Mouse (Mus musculus) stomach, embryonic 15.5 days (tissue): Measurements from ENCODE around the gene Sept11. TPM values are rescaled to one million over a fixed set of nuclear protein-coding genes. Genes with fewer than 3 reads are reported as not detected.

Experiments used
- ATAC-seq: fragments of 200-750 bp; cut with Nextera tagmentation; 2 replicates; pipeline ENCODE4 v1.8.0; 2017; ENCODE audit warnings: low read depth, moderate number of reproducible peaks, moderate TSS enrichment; ENCODE audit not compliant: insufficient read depth, low FRiP score
- H3K27ac ChIP-seq: fragments of 300-500 bp; sonication (generic); 2 replicates; pipeline ENCODE4 v1.5.1; 2015; ENCODE audit warnings: mild to moderate bottlenecking, inconsistent platforms
- H3K27me3 ChIP-seq: fragments of 300-500 bp; sonication (generic); replicated peaks from 2 replicates; pipeline ENCODE4 v1.6.1; 2015; ENCODE audit warnings: inconsistent platforms
- H3K36me3 ChIP-seq: fragments of 300-500 bp; sonication (generic); 2 replicates; pipeline ENCODE4 v1.6.1; 2015; ENCODE audit warnings: inconsistent platforms
- H3K4me1 ChIP-seq: fragments of 300-500 bp; sonication (generic); 2 replicates; pipeline ENCODE4 v1.6.1; 2015; ENCODE audit warnings: inconsistent platforms
- H3K4me2 ChIP-seq: fragments of 300-500 bp; sonication (generic); 2 replicates; pipeline ENCODE4 v1.6.1; 2015; ENCODE audit warnings: mild to moderate bottlenecking, inconsistent platforms
- H3K4me3 ChIP-seq: fragments of 300-500 bp; sonication (generic); replicated peaks from 2 replicates; pipeline ENCODE4 v1.5.1; 2015; ENCODE audit warnings: inconsistent platforms
- H3K9ac ChIP-seq: fragments of 300-500 bp; sonication (generic); 2 replicates; pipeline ENCODE4 v1.6.1; 2015; ENCODE audit warnings: inconsistent platforms
- H3K9me3 ChIP-seq: fragments of 300-500 bp; sonication (generic); 2 replicates; pipeline ENCODE4 v1.6.1; 2016; ENCODE audit warnings: inconsistent platforms
- WGBS: fragments of 180-500 bp; shearing (Covaris S2); methylation state at CpG from one replicate; pipeline ENCODE4 v1.1.7; 2015; 5-methylcytosine and 5-hydroxymethylcytosine counted together
- polyA plus RNA-seq: library from polyadenylated mRNA; unstranded; fragments of >200 nt; fragmentation: Nextera tagmentation; extraction: Ambion mirVana; gene quantifications from 2 replicates; pipeline ENCODE4 v1.2.1, GENCODE M21; 2015

Sept11 gene
- polyA plus RNA-seq, 1 experiment from 2014 or later, result 141 TPM

DNA sequence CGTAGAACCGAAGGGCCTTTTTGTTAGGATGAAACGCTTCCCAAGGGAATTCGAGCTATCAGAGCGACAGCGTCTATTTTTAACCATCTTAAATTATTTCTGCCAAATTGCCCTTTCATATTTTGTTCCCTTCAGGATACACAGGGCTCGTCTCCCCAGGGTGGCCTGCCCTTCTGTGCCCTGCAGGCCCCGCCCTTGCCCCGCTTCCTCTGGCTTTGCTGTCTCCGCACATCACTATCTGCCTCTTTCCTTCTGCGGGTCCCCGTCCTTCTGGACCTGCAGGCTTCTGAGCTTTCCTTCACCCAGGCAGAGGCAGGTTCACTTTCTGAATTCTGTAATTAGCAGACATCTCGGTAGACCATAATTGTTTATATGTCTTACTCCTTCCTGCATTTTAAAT is 22.6 kb downstream of the Sept11 start:
- H3K4me1 ChIP-seq, result peaks cover 11% of the 10 kb centered on the region

DNA sequence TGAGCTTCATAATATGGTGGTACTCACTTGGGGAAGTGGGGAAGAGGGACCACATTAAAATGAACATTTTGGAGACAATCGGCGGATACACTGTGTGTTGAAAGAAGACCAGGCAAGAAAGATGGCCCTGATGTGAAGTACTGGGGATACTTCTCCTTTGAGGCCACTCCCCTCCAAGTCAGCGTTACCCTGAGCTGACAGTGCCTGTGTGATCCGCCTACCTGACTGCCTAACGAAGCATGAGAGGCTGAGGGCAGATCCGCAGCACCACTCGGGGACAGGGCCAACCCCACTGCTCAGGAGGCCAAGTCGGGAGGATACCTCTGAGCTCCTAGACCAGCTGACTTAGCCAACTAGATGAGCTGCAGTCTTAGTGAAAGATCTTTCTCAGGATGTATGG is 24.4 kb downstream of the Sept11 start:
- 91% methylated on average over 8 of the region's 8 CpGs for WGBS
- no peaks in the 10 kb centered on the region for H3K36me3 ChIP-seq
- no peak overlapping the region for H3K9ac ChIP-seq
- no peak overlapping the region for H3K4me3 ChIP-seq
- no peak for ATAC-seq
- no peak overlapping the region for H3K27ac ChIP-seq
- H3K4me2 ChIP-seq, result no peak overlapping the region
- no peaks in the 10 kb centered on the region for H3K27me3 ChIP-seq
- no peaks in the 10 kb centered on the region for H3K9me3 ChIP-seq
- H3K4me1 ChIP-seq, result peaks cover 19% of the 10 kb centered on the region

More for the DNA sequence above, 22.6 kb downstream of the Sept11 start:
- 75% methylated on average over 13 of the region's 13 CpGs for WGBS
- Histone ChIP-seq H3K4me3 (no peak overlapping the region), H3K36me3 (no peaks in the 10 kb centered on the region), H3K27ac (0 out of 2 replicates have a peak overlapping the region, but pooled peaks have one; percentile 4), H3K27me3 (no peaks in the 10 kb centered on the region), H3K9me3 (no peaks in the 10 kb centered on the region), H3K9ac (no peak overlapping the region), H3K4me2 (no peak overlapping the region)
- ATAC-seq, result no peak

GRCm38 (mm10) chr5:93121660-93122059 is 28.4 kb downstream of the Sept11 start:
- Histone ChIP-seq H3K4me2 (no peak overlapping the region), H3K27me3 (no peaks in the 10 kb centered on the region), H3K4me3 (no peak overlapping the region), H3K9ac (no peak overlapping the region), H3K9me3 (no peaks in the 10 kb centered on the region), H3K27ac (no peak overlapping the region), H3K36me3 (no peaks in the 10 kb centered on the region), H3K4me1 (peaks cover 37% of the 10 kb centered on the region)
- peak; percentile 13; the same call in 1 of the 2 replicates for ATAC-seq
- WGBS, result 55% methylated on average over 8 of the region's 8 CpGs

GRCm38 (mm10) chr5:93124031-93124826 is 31.0 kb downstream of the Sept11 start:
- Histone ChIP-seq H3K36me3 (no peaks in the 10 kb centered on the region), H3K4me2 (no peak overlapping the region), H3K27ac (peak overlapping the region; percentile 55), H3K4me1 (peaks cover 59% of the 10 kb centered on the region), H3K27me3 (no peaks in the 10 kb centered on the region), H3K9me3 (no peaks in the 10 kb centered on the region), H3K9ac (no peak overlapping the region), H3K4me3 (no peak overlapping the region)
- 0 out of 2 replicates have a peak, but pooled peaks have one; percentile 32 for ATAC-seq
- WGBS, result 37% methylated on average over 9 of the region's 9 CpGs

DNA sequence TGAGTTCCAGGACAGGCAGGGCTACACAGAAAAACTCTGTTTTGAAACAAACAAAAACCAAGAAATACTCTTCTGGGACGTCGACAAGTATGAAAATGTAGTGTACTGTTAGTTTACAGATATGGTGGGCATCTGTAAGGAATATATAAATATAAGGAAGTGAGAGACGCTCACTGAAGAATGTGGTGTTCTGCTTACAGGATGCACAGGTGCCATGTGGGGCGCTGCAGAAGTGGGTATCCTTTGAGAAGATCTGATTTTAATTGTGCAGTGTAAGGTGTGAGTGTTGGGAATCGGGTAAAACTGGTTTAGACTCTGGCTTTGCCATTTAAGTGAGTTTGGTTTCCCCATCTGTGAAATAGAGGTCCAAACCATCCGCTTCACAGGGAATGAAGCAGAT is 32.1 kb downstream of the Sept11 start:
- Histone ChIP-seq H3K27ac (no peak overlapping the region), H3K4me1 (peaks cover 68% of the 10 kb centered on the region), H3K4me2 (no peak overlapping the region), H3K9ac (no peak overlapping the region), H3K36me3 (no peaks in the 10 kb centered on the region), H3K27me3 (no peaks in the 10 kb centered on the region), H3K4me3 (no peak overlapping the region), H3K9me3 (no peaks in the 10 kb centered on the region)
- 88% methylated on average over 6 of the region's 6 CpGs for WGBS
- ATAC-seq, result no peak

DNA sequence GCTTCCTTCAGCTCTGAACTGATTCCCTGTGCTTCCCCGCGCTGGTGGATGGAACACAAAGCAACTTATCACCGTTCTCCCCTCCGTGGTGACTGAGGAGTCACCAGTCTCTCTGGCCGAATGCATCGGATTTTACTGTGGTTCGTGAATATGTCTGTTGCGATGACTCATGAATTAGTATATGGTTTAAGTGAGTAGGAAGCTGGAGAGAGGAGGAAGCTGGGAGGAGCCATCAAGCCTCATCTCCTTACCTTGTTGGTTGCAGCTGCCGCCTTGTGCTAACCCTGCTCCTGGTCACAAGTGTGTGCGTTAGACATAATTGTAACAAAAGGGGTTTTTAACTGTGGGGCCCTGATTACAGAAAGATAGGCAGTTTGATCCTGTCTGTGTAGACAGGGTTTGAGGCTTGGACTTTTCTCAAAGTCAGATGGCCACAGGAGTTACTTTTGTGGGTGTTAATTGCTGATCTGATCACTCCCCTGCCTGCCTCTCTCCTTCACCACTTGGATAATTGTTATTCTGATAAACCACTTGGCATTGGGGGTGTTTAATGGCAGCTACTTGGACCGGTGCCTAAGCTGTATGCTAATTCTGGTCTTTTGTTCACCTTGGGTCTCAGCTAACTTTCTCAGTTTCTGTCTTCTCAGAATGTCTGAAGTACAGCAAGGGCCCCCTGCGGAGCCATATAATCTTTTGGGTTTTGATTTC is 33.1 kb downstream of the Sept11 start:
- H3K9me3 ChIP-seq, result no peaks in the 10 kb centered on the region
- no peaks in the 10 kb centered on the region for H3K27me3 ChIP-seq
- peaks cover 68% of the 10 kb centered on the region for H3K4me1 ChIP-seq
- no peak overlapping the region for H3K9ac ChIP-seq
- H3K27ac ChIP-seq, result no peak overlapping the region; the same call in 1 of the 2 replicates
- no peak overlapping the region for H3K4me3 ChIP-seq
- no peak for ATAC-seq
- no peaks in the 10 kb centered on the region for H3K36me3 ChIP-seq
- WGBS, result 53% methylated on average over 12 of the region's 12 CpGs
- H3K4me2 ChIP-seq, result no peak overlapping the region

- Histone ChIP-seq H3K27me3 (no peaks in the 10 kb centered on the region), H3K27ac (peak overlapping the region; percentile 45; the same call in 1 of the 2 replicates), H3K4me3 (no peak overlapping the region), H3K4me2 (no peak overlapping the region), H3K9ac (no peak overlapping the region), H3K9me3 (no peaks in the 10 kb centered on the region), H3K36me3 (no peaks in the 10 kb centered on the region), H3K4me1 (peaks cover 74% of the 10 kb centered on the region)
- ATAC-seq, result no peak
- 65% methylated on average over 4 of the region's 4 CpGs for WGBS
Measured at GRCm38 (mm10) chr5:93126930-93127562, 33.8 kb downstream of the Sept11 start.

DNA sequence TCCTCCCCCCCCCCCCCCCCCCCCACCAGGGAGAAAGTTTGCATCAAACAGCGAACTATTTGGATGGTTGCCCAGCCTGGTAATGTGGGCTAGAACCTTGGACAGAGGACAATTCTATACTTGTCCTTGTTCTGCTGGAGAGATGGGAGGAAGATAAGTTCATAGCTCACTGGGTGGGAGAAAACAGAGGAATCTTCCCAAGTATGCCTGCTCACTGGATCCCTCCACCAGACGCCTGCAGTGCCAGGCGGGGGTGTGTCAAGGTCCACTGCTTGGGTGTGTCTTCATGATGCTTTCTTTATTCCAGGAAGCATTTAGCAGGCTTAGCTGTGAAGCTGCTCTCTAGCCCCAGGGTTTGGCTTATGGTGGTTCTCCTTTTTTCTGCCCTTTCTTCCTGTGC is 34.5 kb downstream of the Sept11 start:
- Histone ChIP-seq H3K9ac (no peak overlapping the region), H3K4me3 (no peak overlapping the region), H3K27ac (peak overlapping the region; percentile 11; the same call in 1 of the 2 replicates), H3K27me3 (no peaks in the 10 kb centered on the region), H3K9me3 (no peaks in the 10 kb centered on the region), H3K36me3 (no peaks in the 10 kb centered on the region), H3K4me1 (peaks cover 78% of the 10 kb centered on the region), H3K4me2 (no peak overlapping the region)
- WGBS, result 16% methylated on average over 3 of the region's 3 CpGs
- ATAC-seq, result 0 out of 2 replicates have a peak, but pooled peaks have one; percentile 21

GRCm38 (mm10) chr5:93128765-93129164 is 35.5 kb downstream of the Sept11 start:
- H3K27me3 ChIP-seq, result no peaks in the 10 kb centered on the region
- WGBS, result 81% methylated on average over 3 of the region's 3 CpGs
- peaks cover 80% of the 10 kb centered on the region for H3K4me1 ChIP-seq
- H3K4me3 ChIP-seq, result no peak overlapping the region
- no peak overlapping the region for H3K9ac ChIP-seq
- peak overlapping the region; percentile 51; the same call in 1 of the 2 replicates for H3K27ac ChIP-seq
- H3K36me3 ChIP-seq, result no peaks in the 10 kb centered on the region
- H3K9me3 ChIP-seq, result no peaks in the 10 kb centered on the region
- ATAC-seq, result no peak
- H3K4me2 ChIP-seq, result no peak overlapping the region

- no peak overlapping the region for H3K9ac ChIP-seq
- peaks cover 72% of the 10 kb centered on the region for H3K4me1 ChIP-seq
- no peaks in the 10 kb centered on the region for H3K9me3 ChIP-seq
- H3K4me2 ChIP-seq, result 0 out of 2 replicates have a peak overlapping the region, but pooled peaks have one; percentile 21
- WGBS, result 21% methylated on average over 4 of the region's 4 CpGs
- H3K27me3 ChIP-seq, result no peaks in the 10 kb centered on the region
- H3K36me3 ChIP-seq, result no peaks in the 10 kb centered on the region
- ATAC-seq, result peak; percentile 54
- peak overlapping the region; percentile 90 for H3K27ac ChIP-seq
- no peak overlapping the region for H3K4me3 ChIP-seq
Measured at GRCm38 (mm10) chr5:93129953-93130352, 36.7 kb downstream of the Sept11 start.

- Histone ChIP-seq H3K9me3 (no peaks in the 10 kb centered on the region), H3K9ac (no peak overlapping the region), H3K27me3 (no peaks in the 10 kb centered on the region), H3K36me3 (no peaks in the 10 kb centered on the region), H3K4me3 (no peak overlapping the region), H3K4me2 (no peak overlapping the region), H3K27ac (peak overlapping the region; percentile 90), H3K4me1 (peaks cover 67% of the 10 kb centered on the region)
- 52% methylated on average over 4 of the region's 4 CpGs for WGBS
- no peak; the same call in 1 of the 2 replicates for ATAC-seq
Measured at GRCm38 (mm10) chr5:93131401-93131800, 38.2 kb downstream of the Sept11 start.
